Mouse (Mus musculus) left cerebral cortex, postnatal 14 days (tissue): Measurements from ENCODE around the gene Ccl8. TPM values are rescaled to one million over a fixed set of nuclear protein-coding genes. Genes with fewer than 3 reads are reported as not detected.

Experiments
- DNase-seq, 2 experiments: peaks; one replicate each; pipeline ENCODE4 v3.0.0; 2021 to 2022; ENCODE audit warnings: low spot score in 2 of 2, mixed read lengths in 1 of 2
- intact Hi-C: fragments of 180-260 bp; cut with DNase I; formaldehyde crosslinking; loops from one replicate; pipeline ENCODE4 v1.15.1; 2025
- total RNA-seq, 2 experiments: library from RNA; stranded (reverse); gene quantifications; 2 replicates each; pipeline ENCODE4 v1.2.3; 2021

Ccl8 gene
- total RNA-seq, 2 experiments from 2014 or later = 0.74 TPM; not detected in 1

DNA sequence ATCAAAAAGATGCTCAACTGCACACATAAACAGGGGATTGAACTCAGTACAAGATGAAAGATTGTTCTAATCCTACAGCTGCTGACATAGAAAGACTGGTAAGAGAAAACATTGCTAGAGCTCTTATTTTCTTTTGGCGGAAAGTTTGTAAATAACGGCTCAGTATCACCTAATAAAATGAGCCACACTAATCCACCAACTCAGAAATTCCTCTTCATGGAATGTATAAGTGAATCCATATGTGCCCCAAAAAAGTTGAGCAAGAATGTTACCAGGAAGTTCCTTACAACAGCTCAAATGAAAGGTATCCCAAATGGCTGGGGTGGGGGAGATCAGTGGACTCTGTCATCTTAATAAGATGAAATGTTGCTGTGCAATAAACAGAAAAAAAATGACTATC is 44.1 kb downstream of the Ccl8 start:
- intact Hi-C loops = no loop called here
- no peak for DNase-seq

GRCm38 (mm10) chr11:82163285-82163684 is 48.3 kb downstream of the Ccl8 start:
- no peak for DNase-seq

More at GRCm38 (mm10) chr11:82163285-82163684, 48.3 kb downstream of the Ccl8 start:
- intact Hi-C loops = no loop called here

Other genes starting within 250 kb of the Ccl8 start
- 10 to 100 TPM; 94.7 to 97.6 TPM for gene Asic2, start 146.7 kb upstream of the Ccl8 start, total RNA-seq
- gene Ccl2, start 79.6 kb upstream of the Ccl8 start, total RNA-seq = not detected
- gene Gm17268, start 76.6 kb upstream of the Ccl8 start, total RNA-seq = not detected
- under 1 TPM in 1 of 2 experiments, not detected in 1; 0.59 TPM for gene Ccl7, start 69.5 kb upstream of the Ccl8 start, total RNA-seq
- under 1 TPM; 0.42 to 0.55 TPM for gene Ccl11, start 57.4 kb upstream of the Ccl8 start, total RNA-seq
- under 1 TPM in 1 of 2 experiments, not detected in 1; 0.75 TPM for gene Ccl12, start 13.3 kb upstream of the Ccl8 start, total RNA-seq
- not detected for gene Ccl1, start 190.5 kb downstream of the Ccl8 start, total RNA-seq